Mouse (Mus musculus) embryonic facial prominence, embryonic 14.5 days (tissue): ENCODE measurements around the gene Hsdl1. TPM values are rescaled to one million over a fixed set of nuclear protein-coding genes. Genes with fewer than 3 reads are reported as not detected.

Experiments
- polyA plus RNA-seq: library from polyadenylated mRNA; unstranded; fragments of >200 nt; fragmentation: Nextera tagmentation; extraction: Ambion mirVana; gene quantifications from 2 replicates; pipeline ENCODE4 v1.2.1, GENCODE M21; 2014

Hsdl1 gene
- polyA plus RNA-seq, 1 experiment from 2014 or later: 34.0 TPM

Other genes starting within 250 kb of the Hsdl1 start
- gene Hsbp1, start 230.7 kb downstream of the Hsdl1 start, polyA plus RNA-seq: 325 and 345 TPM in 2 replicates
- 17.4 and 17.7 TPM in 2 replicates for gene Mlycd, start 180.3 kb downstream of the Hsdl1 start, polyA plus RNA-seq
- gene Osgin1, start 141.1 kb downstream of the Hsdl1 start, polyA plus RNA-seq: 1.7 and 2.1 TPM in 2 replicates
- gene Necab2, start 128.5 kb downstream of the Hsdl1 start, polyA plus RNA-seq: 3.2 and 3.7 TPM in 2 replicates
- 0.17 TPM in 1 of 2 replicates, not detected in the other for gene Slc38a8, start 73.5 kb downstream of the Hsdl1 start, polyA plus RNA-seq
- 110 and 124 TPM in 2 replicates for gene Mbtps1, start 16.4 kb downstream of the Hsdl1 start, polyA plus RNA-seq
- 0.83 and 2.5 TPM in 2 replicates for gene Dnaaf1, start 52 bp upstream of the Hsdl1 start, polyA plus RNA-seq
- 7.9 and 11.3 TPM in 2 replicates for gene Taf1c, start 30.0 kb upstream of the Hsdl1 start, polyA plus RNA-seq
- gene Adad2, start 37.6 kb upstream of the Hsdl1 start, polyA plus RNA-seq: 0.14 and 0.17 TPM in 2 replicates
- 0.28 and 0.48 TPM in 2 replicates for gene Kcng4, start 60.5 kb upstream of the Hsdl1 start, polyA plus RNA-seq
- gene Wfdc1, start 91.2 kb upstream of the Hsdl1 start, polyA plus RNA-seq: 2.0 and 3.5 TPM in 2 replicates
- gene Atp2c2, start 124.8 kb upstream of the Hsdl1 start, polyA plus RNA-seq: 1.3 and 1.8 TPM in 2 replicates
- gene Tldc1, start 203.2 kb upstream of the Hsdl1 start, polyA plus RNA-seq: 5.4 and 5.5 TPM in 2 replicates